Mouse (Mus musculus): ENCODE results near the gene 1700019N19Rik. TPM values are rescaled to one million over a fixed set of nuclear protein-coding genes. Genes with fewer than 3 reads are reported as not detected.

Gene 1700019N19Rik
- total RNA-seq, 2 experiments from 2014 or later: not detected

- intact Hi-C loops (cut with DNase I; ENCODE audit: low total_unique reads): loop anchor here (2.0 kb wide), 1 partner anchor 92 kb away; no protein-coding TSS in a partner anchor
Observed at GRCm38 (mm10) chr19:58810536-58810935, 16.3 kb upstream of the 1700019N19Rik start.

GRCm38 (mm10) chr19:58808864-58809263 is 14.6 kb upstream of the 1700019N19Rik start:
- intact Hi-C loops (cut with DNase I; ENCODE audit: low total_unique reads): loop anchor here (10.0 kb wide), 1 partner anchor 386 kb away; no protein-coding TSS in a partner anchor

More at GRCm38 (mm10) chr19:58810536-58810935, 16.3 kb upstream of the 1700019N19Rik start:
- DNase-seq: no peak

GRCm38 (mm10) chr19:58806364-58806763 is 12.1 kb upstream of the 1700019N19Rik start:
- intact Hi-C loops (cut with DNase I; ENCODE audit: low total_unique reads): loop anchor here (10.0 kb wide), 1 partner anchor 388 kb away; no protein-coding TSS in a partner anchor
- DNase-seq: peak; percentile 78

More at GRCm38 (mm10) chr19:58808864-58809263, 14.6 kb upstream of the 1700019N19Rik start:
- DNase-seq: no peak

GRCm38 (mm10) chr19:58805191-58805779 is 11.0 kb upstream of the 1700019N19Rik start:
- intact Hi-C loops (cut with DNase I; ENCODE audit: low total_unique reads): loop anchor here (10.0 kb wide), 1 partner anchor 390 kb away; no protein-coding TSS in a partner anchor
- no peak for DNase-seq

- intact Hi-C loops (cut with DNase I; ENCODE audit: low total_unique reads): no loop called here
Observed at GRCm38 (mm10) chr19:58795114-58795669, 931 bp upstream of the 1700019N19Rik start.

GRCm38 (mm10) chr19:58789194-58789593 is 5.1 kb downstream of the 1700019N19Rik start:
- intact Hi-C loops (cut with DNase I; ENCODE audit: low total_unique reads): no loop called here
- DNase-seq: no peak

More at GRCm38 (mm10) chr19:58795114-58795669, 931 bp upstream of the 1700019N19Rik start:
- DNase-seq: no peak

- intact Hi-C loops (cut with DNase I; ENCODE audit: low total_unique reads): no loop called here
- no peak for DNase-seq
Observed at GRCm38 (mm10) chr19:58783938-58784337, 10.3 kb downstream of the 1700019N19Rik start.

- no peak for DNase-seq
- intact Hi-C loops (cut with DNase I; ENCODE audit: low total_unique reads): no loop called here
Observed at GRCm38 (mm10) chr19:58781566-58781965, 12.7 kb downstream of the 1700019N19Rik start.

GRCm38 (mm10) chr19:58776461-58776860 is 17.8 kb downstream of the 1700019N19Rik start:
- DNase-seq: no peak
- intact Hi-C loops (cut with DNase I; ENCODE audit: low total_unique reads): no loop called here

GRCm38 (mm10) chr19:58767329-58767728 is 26.9 kb downstream of the 1700019N19Rik start:
- intact Hi-C loops (cut with DNase I; ENCODE audit: low total_unique reads): no loop called here

GRCm38 (mm10) chr19:58762848-58763541 is 31.3 kb downstream of the 1700019N19Rik start:
- intact Hi-C loops (cut with DNase I; ENCODE audit: low total_unique reads): no loop called here
- DNase-seq: peak; percentile 74

More at GRCm38 (mm10) chr19:58767329-58767728, 26.9 kb downstream of the 1700019N19Rik start:
- no peak for DNase-seq

GRCm38 (mm10) chr19:58762316-58762715 is 31.9 kb downstream of the 1700019N19Rik start:
- DNase-seq: no peak
- intact Hi-C loops (cut with DNase I; ENCODE audit: low total_unique reads): no loop called here

- intact Hi-C loops (cut with DNase I; ENCODE audit: low total_unique reads): no loop called here
- no peak for DNase-seq
Observed at GRCm38 (mm10) chr19:58759423-58759822, 34.8 kb downstream of the 1700019N19Rik start, which contains the start of gene Pnliprp2. Pnliprp2 (plus strand) TSS chr19:58759719.

- intact Hi-C loops (cut with DNase I; ENCODE audit: low total_unique reads): no loop called here
- DNase-seq: no peak
Observed at GRCm38 (mm10) chr19:58758871-58759270, 35.4 kb downstream of the 1700019N19Rik start.

- intact Hi-C loops (cut with DNase I; ENCODE audit: low total_unique reads): no loop called here
- no peak for DNase-seq
Observed at GRCm38 (mm10) chr19:58751504-58751903, 42.8 kb downstream of the 1700019N19Rik start.

GRCm38 (mm10) chr19:58750822-58751221 is 43.4 kb downstream of the 1700019N19Rik start:
- intact Hi-C loops (cut with DNase I; ENCODE audit: low total_unique reads): no loop called here
- DNase-seq: no peak

- DNase-seq: no peak
- intact Hi-C loops (cut with DNase I; ENCODE audit: low total_unique reads): no loop called here
Observed at GRCm38 (mm10) chr19:58747498-58748000, 46.7 kb downstream of the 1700019N19Rik start.

- no peak for DNase-seq
- intact Hi-C loops (cut with DNase I; ENCODE audit: low total_unique reads): no loop called here
Observed at GRCm38 (mm10) chr19:58743736-58744135, 50.5 kb downstream of the 1700019N19Rik start.

GRCm38 (mm10) chr19:58742711-58743110 is 51.5 kb downstream of the 1700019N19Rik start:
- no peak for DNase-seq
- intact Hi-C loops (cut with DNase I; ENCODE audit: low total_unique reads): no loop called here

- intact Hi-C loops (cut with DNase I; ENCODE audit: low total_unique reads): no loop called here
- no peak for DNase-seq
Observed at GRCm38 (mm10) chr19:58741036-58741435, 53.2 kb downstream of the 1700019N19Rik start.
